Mouse (Mus musculus): ENCODE results near the gene Atp1a2.

The Atp1a2 gene

DNA sequence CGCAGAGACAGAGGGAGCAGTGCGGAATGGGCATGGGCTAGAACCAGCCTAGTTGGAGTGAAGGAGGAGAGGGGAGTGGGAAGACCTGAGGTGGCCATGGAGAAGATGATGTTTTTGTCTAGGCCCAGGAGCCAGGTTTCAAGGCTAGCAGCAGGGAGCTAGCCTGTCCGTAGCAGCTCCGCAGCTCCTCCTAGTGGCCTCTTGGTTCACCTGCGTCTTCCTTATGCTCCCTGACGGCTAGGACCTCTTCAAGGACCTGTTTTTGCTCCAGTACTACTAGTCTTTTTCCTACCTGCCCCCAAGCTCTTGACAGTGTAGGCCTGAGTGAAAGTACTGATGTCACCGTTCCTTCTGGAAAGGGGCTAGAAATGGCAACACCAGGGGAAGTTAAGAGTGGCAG lies 26.9 kb upstream of the Atp1a2 start:
- DNase-seq (ENCODE audit: low spot score in 2 of 2), result peak in 1 of 2 experiments; percentile 85

- DNase-seq (ENCODE audit: low spot score in 2 of 2), result peak; percentile 74 to 88
Observed at GRCm38 (mm10) chr1:172323801-172324359, 26.0 kb upstream of the Atp1a2 start.

- DNase-seq (ENCODE audit: low spot score in 2 of 2), result peak in 1 of 2 experiments; percentile 16
Observed at GRCm38 (mm10) chr1:172323298-172323697, 25.4 kb upstream of the Atp1a2 start.

DNA sequence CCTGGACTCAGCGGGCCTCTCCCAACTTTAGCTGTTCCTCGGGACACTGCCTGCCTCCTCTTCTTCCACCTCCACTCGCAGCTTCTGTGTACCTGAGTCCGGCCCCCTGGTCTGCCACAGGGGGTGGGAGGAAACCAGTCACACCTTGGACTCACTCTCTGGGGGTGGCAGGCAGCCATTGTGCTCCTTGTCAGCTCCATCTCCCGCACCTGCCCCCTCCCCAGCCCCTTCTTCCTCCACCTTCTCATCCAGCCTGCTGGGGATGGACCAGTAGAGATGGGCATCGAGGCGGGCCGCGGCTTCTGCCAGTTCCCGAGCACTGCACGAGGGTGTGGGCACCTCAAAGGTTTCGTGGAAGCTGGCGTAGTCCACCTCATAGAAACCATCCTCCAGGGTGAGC lies 24.9 kb upstream of the Atp1a2 start:
- peak in 1 of 2 experiments; percentile 35 for DNase-seq (ENCODE audit: low spot score in 2 of 2)

GRCm38 (mm10) chr1:172319921-172320411 lies 22.1 kb upstream of the Atp1a2 start:
- peak in 1 of 2 experiments; percentile 68 for DNase-seq (ENCODE audit: low spot score in 2 of 2)

DNA sequence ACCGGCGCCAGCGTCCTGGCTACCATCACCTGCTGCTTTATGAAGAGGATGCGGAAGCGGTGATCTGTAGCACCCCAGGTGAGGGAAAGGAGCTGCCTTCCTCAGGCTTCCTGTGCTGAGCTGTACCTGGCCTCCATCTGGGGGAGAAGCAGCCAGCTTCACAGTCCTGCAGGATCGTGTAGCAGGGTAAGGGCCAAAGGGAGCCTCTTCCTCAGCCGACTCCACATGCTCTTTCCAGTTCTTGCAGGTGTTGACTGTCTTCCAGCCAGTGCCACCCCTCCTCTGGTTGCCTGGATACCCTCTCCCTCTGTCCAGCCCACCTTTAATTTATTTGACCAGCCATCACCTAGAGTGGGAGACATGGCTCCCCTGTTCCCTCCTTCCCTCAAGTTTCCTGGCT lies 21.5 kb upstream of the Atp1a2 start:
- DNase-seq (ENCODE audit: low spot score in 2 of 2), result peak in 1 of 2 experiments; percentile 42

DNA sequence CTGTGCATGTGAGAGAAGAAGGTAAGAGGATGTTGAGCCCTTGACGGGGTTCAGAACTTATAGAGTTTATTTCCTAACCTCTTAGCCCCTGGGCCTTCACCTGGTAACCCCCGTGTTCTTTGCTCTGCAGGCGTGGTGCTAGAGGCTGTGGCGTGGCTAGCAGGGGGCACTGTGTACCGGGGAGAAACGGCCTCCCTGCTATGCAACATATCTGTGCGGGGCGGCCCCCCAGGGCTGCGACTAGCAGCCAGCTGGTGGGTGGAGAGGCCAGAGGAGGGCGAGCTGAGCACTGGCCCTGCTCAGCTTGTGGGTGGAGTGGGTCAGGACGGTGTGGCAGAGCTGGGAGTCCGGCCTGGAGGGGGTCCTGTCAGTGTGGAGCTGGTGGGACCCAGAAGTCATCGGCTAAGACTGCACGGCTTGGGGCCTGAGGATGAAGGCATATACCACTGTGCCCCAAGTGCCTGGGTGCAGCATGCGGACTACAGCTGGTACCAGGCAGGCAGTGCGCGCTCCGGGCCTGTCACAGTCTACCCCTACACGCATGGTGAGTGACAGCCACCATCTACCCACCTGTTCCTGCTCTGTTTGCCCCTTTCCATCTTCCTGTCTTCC lies 20.7 kb upstream of the Atp1a2 start:
- peak in 1 of 2 experiments; percentile 47 for DNase-seq (ENCODE audit: low spot score in 2 of 2)

GRCm38 (mm10) chr1:172317946-172318345 lies 20.1 kb upstream of the Atp1a2 start:
- DNase-seq (ENCODE audit: low spot score in 2 of 2), result no peak

- no peak for DNase-seq (ENCODE audit: low spot score in 2 of 2)
Observed at GRCm38 (mm10) chr1:172317431-172317830, 19.6 kb upstream of the Atp1a2 start.

GRCm38 (mm10) chr1:172314911-172315310 lies 17.0 kb upstream of the Atp1a2 start:
- DNase-seq (ENCODE audit: low spot score in 2 of 2), result no peak

- DNase-seq (ENCODE audit: low spot score in 2 of 2), result peak in 1 of 2 experiments; percentile 52
Observed at GRCm38 (mm10) chr1:172313613-172314411, 15.9 kb upstream of the Atp1a2 start.

- peak in 1 of 2 experiments; percentile 82 for DNase-seq (ENCODE audit: low spot score in 2 of 2)
Observed at GRCm38 (mm10) chr1:172312768-172313561, 15.1 kb upstream of the Atp1a2 start.

- peak in 1 of 2 experiments; percentile 78 for DNase-seq (ENCODE audit: low spot score in 2 of 2)
Observed at GRCm38 (mm10) chr1:172311921-172312767, 14.3 kb upstream of the Atp1a2 start.

DNA sequence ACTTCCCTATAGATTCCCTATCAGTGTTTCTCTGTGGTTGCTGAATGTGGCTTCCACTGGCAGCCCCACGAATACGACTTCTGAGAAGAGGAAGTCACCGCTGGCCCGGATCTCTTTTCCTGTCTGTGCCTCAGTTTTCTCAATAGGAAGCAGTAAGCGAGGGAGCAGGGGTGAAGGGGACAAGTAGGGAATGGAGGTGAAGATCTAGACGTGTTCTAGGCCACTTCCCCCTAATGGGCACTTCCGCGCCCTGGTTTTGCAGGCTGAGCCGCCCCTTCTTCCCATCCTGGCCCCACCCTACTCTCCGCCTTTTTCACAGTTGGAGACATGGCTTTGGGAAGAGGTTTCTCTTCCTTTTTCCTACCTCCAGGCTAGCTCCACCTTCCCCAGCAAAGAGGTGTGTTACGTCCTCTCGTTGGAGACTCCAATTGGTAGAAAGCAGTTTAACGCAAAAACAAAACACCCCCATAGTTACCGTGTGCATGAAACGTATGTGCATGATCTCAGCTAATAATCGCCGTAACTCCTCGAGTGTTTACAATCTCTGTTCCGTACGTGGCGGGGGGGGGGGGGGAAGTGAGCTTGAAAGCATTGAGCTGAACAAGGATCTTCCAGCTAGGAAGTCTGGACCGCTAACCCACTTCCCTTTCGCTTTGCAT lies 13.5 kb upstream of the Atp1a2 start:
- DNase-seq (ENCODE audit: low spot score in 2 of 2), result peak in 1 of 2 experiments; percentile 80

GRCm38 (mm10) chr1:172309699-172310398 lies 12.0 kb upstream of the Atp1a2 start:
- DNase-seq (ENCODE audit: low spot score in 2 of 2), result peak; percentile 87 to 94

- no peak for DNase-seq (ENCODE audit: low spot score in 2 of 2)
Observed at GRCm38 (mm10) chr1:172308409-172308808, 10.5 kb upstream of the Atp1a2 start.

DNA sequence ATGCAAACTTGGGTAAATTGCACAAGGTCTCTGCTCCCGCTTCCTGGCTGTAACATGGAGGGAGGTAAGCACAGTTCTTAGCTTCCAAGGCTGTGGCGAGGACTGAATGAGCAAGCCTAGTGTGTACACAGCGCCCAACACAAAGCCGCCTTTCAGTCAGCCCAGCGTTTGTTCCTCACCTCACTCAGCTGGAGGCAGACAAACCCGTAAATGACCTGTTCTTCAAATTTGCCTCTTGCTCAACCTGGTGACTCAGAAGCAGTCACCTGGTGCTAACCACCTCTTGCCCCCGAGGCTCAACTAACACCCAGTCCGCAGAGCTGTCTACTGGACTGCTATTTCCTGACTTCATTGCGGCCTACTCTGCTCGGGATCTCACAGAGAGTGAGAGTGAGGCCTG lies 10.1 kb upstream of the Atp1a2 start:
- DNase-seq (ENCODE audit: low spot score in 2 of 2), result no peak

DNA sequence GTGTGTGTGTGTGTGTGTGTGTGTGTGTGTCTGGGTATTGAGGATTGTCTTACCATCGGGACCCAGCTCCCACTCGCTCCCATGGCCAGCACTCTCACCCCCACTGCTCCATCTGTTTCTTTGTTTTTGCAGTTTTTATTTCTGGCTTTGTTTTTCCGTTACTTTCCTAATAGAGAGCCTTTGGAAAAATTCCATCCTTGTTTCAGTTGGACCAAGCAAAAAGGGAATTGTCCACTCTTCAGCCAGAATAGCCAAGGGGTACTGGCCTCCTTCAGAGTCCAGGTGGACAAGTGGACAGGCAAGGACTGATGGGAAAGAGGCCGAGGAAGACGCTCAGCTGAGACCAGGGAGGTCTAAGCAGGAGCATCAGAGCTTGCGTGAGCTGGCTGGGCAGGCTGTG lies 9.0 kb upstream of the Atp1a2 start:
- no peak for DNase-seq (ENCODE audit: low spot score in 2 of 2)

DNA sequence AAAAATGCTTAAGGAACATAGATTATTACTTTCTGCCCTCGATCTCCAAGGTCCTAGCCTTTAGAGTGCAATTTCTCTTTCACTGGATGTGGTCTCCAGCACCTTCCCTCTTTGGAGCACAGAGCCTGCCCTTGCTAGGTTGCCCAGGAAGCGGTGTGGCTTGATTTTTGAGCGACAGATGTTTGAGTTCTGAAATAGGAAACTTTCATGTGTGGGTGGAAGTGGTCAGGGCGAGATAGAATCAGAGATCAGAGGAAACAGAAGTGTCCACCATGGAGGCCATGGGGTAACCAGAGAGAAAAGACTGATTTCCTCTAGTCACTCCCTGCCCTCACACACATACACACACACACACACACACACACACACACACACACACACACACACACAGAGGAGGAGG lies 8.3 kb upstream of the Atp1a2 start:
- no peak for DNase-seq (ENCODE audit: low spot score in 2 of 2)

DNA sequence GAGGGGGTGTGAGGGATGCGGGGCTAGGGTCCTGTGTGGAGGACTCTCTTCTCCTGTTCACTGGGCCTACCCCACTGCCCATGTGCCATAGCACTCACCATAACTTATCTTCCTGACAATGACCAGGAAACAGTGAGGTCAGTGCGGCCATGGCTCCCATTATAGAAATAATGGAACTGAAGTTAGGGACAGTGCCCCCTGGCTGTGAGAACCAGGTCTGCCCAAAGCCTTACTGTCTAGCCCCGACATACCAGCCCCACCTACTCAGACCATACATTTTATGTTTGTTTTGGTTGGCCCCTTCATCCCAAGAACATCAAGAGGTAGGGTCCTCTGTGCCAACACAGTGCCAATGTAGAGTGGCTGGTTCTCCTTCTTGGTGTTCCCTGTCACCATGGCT lies 7.8 kb upstream of the Atp1a2 start:
- no peak for DNase-seq (ENCODE audit: low spot score in 2 of 2)

Measured in left cerebral cortex, adult 9 months (tissue).